Mouse (Mus musculus) frontal cortex, adult 2 months (tissue): ENCODE data around the gene Dpy19l1. TPM values are rescaled to one million over a fixed set of nuclear protein-coding genes. Genes with fewer than 3 reads are reported as not detected.

ENCODE experiments used
- DNase-seq, 2 experiments: peaks; one replicate each; pipeline ENCODE4 v3.0.0; 2022; ENCODE audit warnings: low spot score in 1 of 2; ENCODE audit errors: extremely low spot score in 1 of 2
- polyA plus RNA-seq: library from polyadenylated mRNA; depleted of rRNA; stranded (reverse); fragments of >200 nt; gene quantifications from 2 replicates; pipeline ENCODE4 v1.2.3, GENCODE M21; 2012; rRNA removed

Dpy19l1 gene
- polyA plus RNA-seq, 1 experiment = 69.1 TPM

DNA sequence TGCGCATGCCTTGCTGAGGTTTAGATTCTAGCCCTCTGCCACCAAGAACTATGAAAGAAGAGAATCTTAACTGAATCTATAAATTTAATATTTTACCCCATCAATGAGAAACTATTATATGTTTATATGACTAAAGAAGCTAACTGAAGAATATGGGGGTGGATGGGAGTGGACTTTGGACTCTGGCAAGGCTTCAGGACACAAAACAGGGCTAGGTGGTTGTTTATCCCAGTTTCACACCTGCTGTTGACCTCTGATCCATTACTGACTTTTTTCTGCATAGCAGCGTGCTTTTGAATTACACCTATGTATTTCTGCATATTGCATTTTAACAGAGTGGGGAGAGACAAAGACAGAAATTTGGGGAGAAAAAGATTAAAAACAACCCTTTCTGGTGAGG lies 124.1 kb downstream of the Dpy19l1 start:
- DNase-seq = no peak

Other genes with a start within 250 kb of the Dpy19l1 start
- not detected in 2 replicates for gene Cypt4, start 122.1 kb upstream of the Dpy19l1 start, polyA plus RNA-seq
- 0.08 and 0.13 TPM in 2 replicates for gene Dpy19l2, start 193.2 kb upstream of the Dpy19l1 start, polyA plus RNA-seq